Comparison of ENCODE assay signal across 8 mouse cellular contexts in the genomic region with DNA sequence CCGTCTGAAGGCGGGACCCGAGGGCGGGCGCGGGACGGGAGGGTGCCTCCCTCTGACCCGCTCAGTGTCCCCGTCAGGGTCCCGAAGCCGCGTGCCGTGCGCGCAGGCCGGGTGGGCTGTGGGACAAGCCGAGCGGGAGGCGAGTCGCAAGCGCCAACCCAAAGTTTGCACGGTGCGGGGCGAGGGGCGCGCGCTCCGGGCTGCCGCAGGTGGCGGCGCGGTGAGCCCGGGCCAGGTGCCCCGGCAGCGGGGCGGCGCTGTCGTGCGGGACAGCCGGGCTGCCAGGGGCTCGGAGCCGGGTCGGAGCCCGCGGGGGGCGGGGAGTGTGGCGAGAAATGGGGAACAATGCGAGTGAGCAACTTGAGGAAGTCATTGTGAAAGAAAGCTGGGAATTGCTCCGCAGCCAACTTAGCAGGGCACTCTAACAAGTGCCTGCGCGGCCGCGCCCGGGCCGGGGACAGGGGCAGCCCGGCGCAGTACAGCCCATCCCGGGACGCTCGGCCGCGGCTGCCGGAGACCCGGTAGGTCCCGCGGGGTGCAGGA. TPM values are rescaled to one million over a fixed set of nuclear protein-coding genes. Genes with fewer than 3 reads are reported as not detected.
DNase-seq lines count a peak whose midpoint lies in the region; ATAC-seq and TF ChIP-seq lines count a peak whose summit lies in the region.

No protein-coding gene starts in this region.

- peak overlapping the region; percentile 90 for H3K9ac ChIP-seq in ES-Bruce4 (ENCODE audit: low read depth, poor library complexity, severe bottlenecking)
- H3K9ac ChIP-seq in hindbrain, embryonic 15.5 days, result peak overlapping the region; percentile 40

- H3K4me3 ChIP-seq in ES-Bruce4 (ENCODE audit: low read depth, low read length), result peak overlapping the region; percentile 97
- peak overlapping the region; percentile 65 for H3K4me3 ChIP-seq in brown adipose tissue, adult 24 weeks (ENCODE audit: insufficient read depth, low read depth, low read length)
- H3K4me3 ChIP-seq in hindbrain, embryonic 15.5 days, result peak overlapping the region; percentile 64
- H3K4me3 ChIP-seq in limb, embryonic 10.5 days, result peak overlapping the region; percentile 70
- peak overlapping the region; percentile 71 for H3K4me3 ChIP-seq in midbrain, embryonic 10.5 days

- under 1% methylated on average over 66 of the region's 66 CpGs for WGBS in hindbrain, embryonic 15.5 days
- WGBS in limb, embryonic 10.5 days, result under 1% methylated on average over 66 of the region's 66 CpGs
- WGBS in midbrain, embryonic 10.5 days, result under 1% methylated on average over 66 of the region's 66 CpGs

- H3K4me1 ChIP-seq in ES-Bruce4 (ENCODE audit: control insufficient read depth, insufficient read depth, low read length), result no peaks in the 10 kb centered on the region
- no peaks in the 10 kb centered on the region for H3K4me1 ChIP-seq in brown adipose tissue, adult 24 weeks (ENCODE audit: control insufficient read depth, insufficient read depth, insufficient read length, low read length)
- H3K4me1 ChIP-seq in hindbrain, embryonic 15.5 days (replicated peaks), result peaks cover 19% of the 10 kb centered on the region
- peaks cover 13% of the 10 kb centered on the region for H3K4me1 ChIP-seq in limb, embryonic 10.5 days
- H3K4me1 ChIP-seq in midbrain, embryonic 10.5 days, result peaks cover 21% of the 10 kb centered on the region

- peaks cover 15% of the 10 kb centered on the region for H3K27me3 ChIP-seq in ES-Bruce4 (ENCODE audit: control insufficient read depth, insufficient read depth, low read length, poor library complexity, severe bottlenecking)
- peaks cover 48% of the 10 kb centered on the region for H3K27me3 ChIP-seq in hindbrain, embryonic 15.5 days
- H3K27me3 ChIP-seq in limb, embryonic 10.5 days (ENCODE audit: low read depth, poor library complexity, severe bottlenecking), result peaks cover 81% of the 10 kb centered on the region
- peaks cover 66% of the 10 kb centered on the region for H3K27me3 ChIP-seq in midbrain, embryonic 10.5 days (ENCODE audit: low read depth, poor library complexity, severe bottlenecking)

- no peaks in the 10 kb centered on the region for H3K36me3 ChIP-seq in ES-Bruce4 (ENCODE audit: control insufficient read depth, insufficient read depth, low read length, poor library complexity, severe bottlenecking)
- no peaks in the 10 kb centered on the region for H3K36me3 ChIP-seq in hindbrain, embryonic 15.5 days
- H3K36me3 ChIP-seq in limb, embryonic 10.5 days, result no peaks in the 10 kb centered on the region
- H3K36me3 ChIP-seq in midbrain, embryonic 10.5 days, result no peaks in the 10 kb centered on the region

- H3K4me2 ChIP-seq in hindbrain, embryonic 15.5 days, result peak overlapping the region; percentile 100

- no peak for TF ChIP-seq CTCF in ES-Bruce4 (IDR thresholded peaks at IDR 0.05; ENCODE audit: low read depth, low read length)

- TF ChIP-seq EP300 in ES-Bruce4 (IDR thresholded peaks at IDR 0.05; ENCODE audit: insufficient read depth, low read depth, low read length), result no peak

- TF ChIP-seq POLR2A in ES-Bruce4 (IDR thresholded peaks at IDR 0.05; ENCODE audit: insufficient read depth, low read length), result no peak

- no peaks in the 10 kb centered on the region; the same call in 1 of the 2 replicates for H3K9me3 ChIP-seq in ES-Bruce4 (replicated peaks; ENCODE audit: control insufficient read depth, insufficient read depth, low read length, poor library complexity, severe bottlenecking)
- H3K9me3 ChIP-seq in hindbrain, embryonic 15.5 days, result no peaks in the 10 kb centered on the region
- H3K9me3 ChIP-seq in limb, embryonic 10.5 days (replicated peaks), result no peaks in the 10 kb centered on the region
- no peaks in the 10 kb centered on the region for H3K9me3 ChIP-seq in midbrain, embryonic 10.5 days (replicated peaks)

- ATAC-seq in hindbrain, embryonic 15.5 days (ENCODE audit: low FRiP score, low read depth), result peak; percentile 76

- DNase-seq in gastrocnemius, adult 8-10 months (ENCODE audit: low spot score in 2 of 2), result peak; percentile 12 to 28
- DNase-seq in limb, embryonic 10.5 days (ENCODE audit: low spot score), result peak; percentile 72
- DNase-seq in midbrain, embryonic 10.5 days (ENCODE audit: low spot score), result peak; percentile 68
- DNase-seq in right cerebral cortex, postnatal 36 days (ENCODE audit: low spot score in 2 of 2), result peak; percentile 6 to 12
- peak; percentile 20 for DNase-seq in yolk sac, embryonic 10.5 days (ENCODE audit: low spot score)

- no peak overlapping the region for H3K27ac ChIP-seq in ES-Bruce4 (ENCODE audit: insufficient read depth, low read length)
- peak overlapping the region; percentile 59; the same call in 1 of the 2 replicates for H3K27ac ChIP-seq in brown adipose tissue, adult 24 weeks (replicated peaks; ENCODE audit: low read depth, low read length)
- H3K27ac ChIP-seq in hindbrain, embryonic 15.5 days (replicated peaks), result no peak overlapping the region
- peak overlapping the region; percentile 67 for H3K27ac ChIP-seq in limb, embryonic 10.5 days
- H3K27ac ChIP-seq in midbrain, embryonic 10.5 days (replicated peaks), result peak overlapping the region; percentile 79

RNA-seq across cellular contexts. Expression of gene Ikzf1, which starts 1.1 kb away (rescaled TPM):
- polyA plus RNA-seq in ES-Bruce4 (2011; ENCODE audit: insufficient read depth, insufficient read length, low read depth, missing spikeins), result 0.53 and 0.67 TPM in 2 replicates
- polyA plus RNA-seq in brown adipose tissue, adult 24 weeks (2012; ENCODE audit: insufficient read depth, insufficient read length, missing spikeins), result 1.3 and 1.4 TPM in 2 replicates
- total RNA-seq in gastrocnemius, adult 8-10 months (2022), result under 1 TPM; 0.07 to 0.48 (median 0.35) TPM
- 0.94 and 1.2 TPM in 2 replicates for polyA plus RNA-seq in hindbrain, embryonic 15.5 days (2015; fragmentation: Nextera tagmentation; extraction: Ambion mirVana)
- 2.2 and 3.2 TPM in 2 replicates for polyA plus RNA-seq in limb, embryonic 10.5 days (2016; fragmentation: Nextera tagmentation; extraction: Ambion mirVana)
- 2.6 and 2.8 TPM in 2 replicates for polyA plus RNA-seq in midbrain, embryonic 10.5 days (2016; fragmentation: Nextera tagmentation; extraction: Ambion mirVana)

RNA-seq across cellular contexts. Expression of gene 4930512M02Rik, which starts 58.3 kb away (rescaled TPM):
- polyA plus RNA-seq in ES-Bruce4 (2011; ENCODE audit: insufficient read depth, insufficient read length, low read depth, missing spikeins), result not detected in 2 replicates
- polyA plus RNA-seq in brown adipose tissue, adult 24 weeks (2012; ENCODE audit: insufficient read depth, insufficient read length, missing spikeins), result not detected in 2 replicates
- total RNA-seq in gastrocnemius, adult 8-10 months (2022), result not detected
- not detected in 2 replicates for polyA plus RNA-seq in hindbrain, embryonic 15.5 days (2015; fragmentation: Nextera tagmentation; extraction: Ambion mirVana)
- not detected in 2 replicates for polyA plus RNA-seq in limb, embryonic 10.5 days (2016; fragmentation: Nextera tagmentation; extraction: Ambion mirVana)
- polyA plus RNA-seq in midbrain, embryonic 10.5 days (2016; fragmentation: Nextera tagmentation; extraction: Ambion mirVana), result not detected in 2 replicates

Comparison
In these comparisons a context has a peak if more than half of its experiments do, and no peak if none do; other contexts are left out.
1. H3K27ac ChIP-seq: peak in brown adipose tissue, adult 24 weeks (single experiment), limb, embryonic 10.5 days (single experiment) and midbrain, embryonic 10.5 days (single experiment); none in ES-Bruce4 (single experiment) and hindbrain, embryonic 15.5 days (single experiment).
2. DNase-seq: peak in every context shown above with its lines; median percentile 72 in limb, embryonic 10.5 days; 68 in midbrain, embryonic 10.5 days; 20 in gastrocnemius, adult 8-10 months; 20 in yolk sac, embryonic 10.5 days; 9 in right cerebral cortex, postnatal 36 days.
3. Peak in every context shown above with its lines, with median percentiles within 50 percentile points of each other: H3K4me3 ChIP-seq.